Mouse (Mus musculus): ENCODE data around the gene Apbb1. TPM values are rescaled to one million over a fixed set of nuclear protein-coding genes. Genes with fewer than 3 reads are reported as not detected.

The Apbb1 gene
- polyA plus RNA-seq, 1 experiment = 0.80 TPM

DNA sequence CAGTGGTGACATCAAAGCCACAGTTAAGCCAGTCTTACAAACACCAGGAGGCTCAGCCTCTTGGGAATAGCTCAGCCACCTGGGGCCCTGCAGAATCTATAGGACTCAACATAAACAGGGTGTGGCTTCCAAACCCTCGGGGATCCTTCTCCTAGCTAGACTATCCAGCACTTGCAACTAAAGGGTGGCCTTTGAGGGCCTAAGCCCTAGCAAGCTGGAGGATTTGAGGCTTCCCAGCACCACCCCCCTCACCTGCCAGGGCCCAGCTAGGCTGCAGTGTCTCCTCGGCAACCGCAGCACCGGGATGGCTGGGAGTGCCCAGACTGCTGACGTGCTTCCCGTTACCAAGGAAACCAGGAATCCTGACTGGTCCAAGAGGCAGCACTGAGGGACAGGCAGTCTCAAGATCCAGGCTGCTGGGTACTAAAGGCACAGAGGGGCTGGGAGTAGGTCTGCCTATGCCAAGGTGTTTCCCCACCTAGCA lies 12.4 kb downstream of the Apbb1 start:
- no peak for TF ChIP-seq POLR2A (IDR thresholded peaks at IDR 0.05; ENCODE audit: borderline replicate concordance, control insufficient read depth, low read depth, low read length)
- no peak for TF ChIP-seq CTCF (IDR thresholded peaks at IDR 0.05; ENCODE audit: control insufficient read depth, insufficient read depth, low read length)
- H3K4me1 ChIP-seq (ENCODE audit: control insufficient read depth, insufficient read depth, low read length) = no peaks in the 10 kb centered on the region; the same call in 1 of the 2 replicates
- H3K27ac ChIP-seq (ENCODE audit: control insufficient read depth, insufficient read depth, low read depth, low read length, poor library complexity) = no peak overlapping the region
- 79% methylated on average over 6 of the region's 6 CpGs for WGBS
- H3K4me3 ChIP-seq (replicated peaks; ENCODE audit: control insufficient read depth, low read depth, low read length) = no peak overlapping the region

DNA sequence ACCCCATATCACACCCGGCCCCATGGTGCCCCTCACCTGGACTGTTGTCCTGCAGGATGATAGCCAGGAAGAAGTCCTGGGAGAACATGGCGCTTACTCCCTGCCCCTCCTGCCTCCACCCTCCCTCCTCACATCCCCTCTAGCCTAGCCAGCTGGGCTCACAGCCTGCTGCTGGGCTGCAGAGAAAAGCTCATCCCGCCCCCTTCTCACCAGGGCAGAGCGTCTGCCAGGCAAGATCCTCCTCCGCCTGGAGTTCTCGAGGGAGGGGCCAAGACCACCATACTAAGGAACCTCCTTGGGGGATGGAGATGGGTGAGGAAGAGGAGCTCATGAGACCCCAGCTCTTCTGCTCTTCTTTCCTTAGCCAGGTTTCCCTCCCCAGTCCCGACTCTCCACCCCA lies 12.9 kb downstream of the Apbb1 start:
- WGBS = 75% methylated on average over 7 of the region's 7 CpGs
- Histone ChIP-seq H3K27ac (ENCODE audit: control insufficient read depth, insufficient read depth, low read depth, low read length, poor library complexity) (no peak overlapping the region), H3K4me3 (replicated peaks; ENCODE audit: control insufficient read depth, low read depth, low read length) (no peak overlapping the region), H3K4me1 (ENCODE audit: control insufficient read depth, insufficient read depth, low read length) (no peaks in the 10 kb centered on the region; the same call in 1 of the 2 replicates)
- no peak for TF ChIP-seq POLR2A (IDR thresholded peaks at IDR 0.05; ENCODE audit: borderline replicate concordance, control insufficient read depth, low read depth, low read length)
- no peak for TF ChIP-seq CTCF (IDR thresholded peaks at IDR 0.05; ENCODE audit: control insufficient read depth, insufficient read depth, low read length)

DNA sequence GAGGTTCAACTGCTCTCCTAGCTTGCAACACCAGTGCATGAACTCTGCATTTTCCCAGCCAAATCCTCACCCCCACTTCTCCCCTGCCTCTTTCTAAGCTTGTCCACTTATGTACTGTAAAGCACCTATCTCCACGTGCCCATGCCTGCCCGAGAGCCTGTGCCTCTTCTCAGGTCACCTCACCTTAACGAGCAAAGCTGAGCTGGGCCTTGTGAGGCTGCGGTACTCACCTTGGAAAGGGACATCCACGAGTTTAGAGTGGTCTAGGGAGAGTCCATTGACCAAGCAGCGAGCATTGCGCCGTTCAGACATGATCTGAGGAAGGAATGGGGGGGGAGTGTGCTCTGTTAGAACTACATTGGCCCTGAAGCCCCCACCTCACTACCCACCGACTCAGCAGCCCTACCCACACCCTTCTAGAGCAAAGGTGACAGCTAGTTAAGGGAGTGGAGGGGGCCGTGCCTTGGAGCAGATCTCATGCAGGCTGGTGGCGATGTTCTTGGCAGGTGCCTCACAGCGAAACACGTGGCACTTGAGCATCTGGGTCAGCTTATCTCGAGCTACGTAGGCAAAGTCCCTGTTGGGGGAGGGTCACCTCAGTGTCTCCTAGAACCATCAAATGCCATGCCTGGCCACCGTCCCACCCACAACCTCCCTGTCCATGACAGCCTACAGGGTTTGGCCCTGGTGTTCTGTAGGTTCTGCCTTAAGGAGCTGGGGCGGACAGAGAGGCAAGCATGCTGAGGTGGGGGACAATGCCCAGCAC lies 16.2 kb downstream of the Apbb1 start:
- TF ChIP-seq CTCF (IDR thresholded peaks at IDR 0.05; ENCODE audit: control insufficient read depth, insufficient read depth, low read length) = no peak
- TF ChIP-seq POLR2A (IDR thresholded peaks at IDR 0.05; ENCODE audit: borderline replicate concordance, control insufficient read depth, low read depth, low read length) = no peak
- H3K4me1 ChIP-seq (ENCODE audit: control insufficient read depth, insufficient read depth, low read length) = peaks cover 2% of the 10 kb centered on the region; the same call in 1 of the 2 replicates
- 83% methylated on average over 17 of the region's 17 CpGs for WGBS
- H3K4me3 ChIP-seq (replicated peaks; ENCODE audit: control insufficient read depth, low read depth, low read length) = no peak overlapping the region
- H3K27ac ChIP-seq (ENCODE audit: control insufficient read depth, insufficient read depth, low read depth, low read length, poor library complexity) = no peak overlapping the region

DNA sequence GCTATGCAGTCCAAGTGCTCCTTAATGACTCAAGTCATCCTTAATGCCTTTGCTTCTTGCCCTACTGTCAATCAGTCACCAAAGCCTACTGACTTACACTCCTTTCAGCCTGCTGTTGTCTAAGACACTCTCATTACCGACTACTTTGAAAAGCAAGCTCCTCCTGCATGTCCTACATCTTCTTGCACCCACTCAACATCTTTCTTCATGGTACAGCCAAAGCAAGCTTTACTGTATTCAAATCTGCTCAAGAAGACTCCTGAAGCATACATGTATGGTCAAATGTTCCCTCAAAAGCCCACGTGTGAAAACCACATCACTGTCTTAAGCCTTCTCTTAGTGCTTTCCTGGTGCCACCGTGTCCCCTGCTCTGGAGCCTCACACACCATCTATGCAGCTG lies 18.1 kb downstream of the Apbb1 start:
- H3K4me3 ChIP-seq (replicated peaks; ENCODE audit: control insufficient read depth, low read depth, low read length) = no peak overlapping the region
- H3K27ac ChIP-seq (ENCODE audit: control insufficient read depth, insufficient read depth, low read depth, low read length, poor library complexity) = no peak overlapping the region
- TF ChIP-seq POLR2A (IDR thresholded peaks at IDR 0.05; ENCODE audit: borderline replicate concordance, control insufficient read depth, low read depth, low read length) = no peak
- TF ChIP-seq CTCF (IDR thresholded peaks at IDR 0.05; ENCODE audit: control insufficient read depth, insufficient read depth, low read length) = no peak
- H3K4me1 ChIP-seq (ENCODE audit: control insufficient read depth, insufficient read depth, low read length) = peaks cover 2% of the 10 kb centered on the region; the same call in 1 of the 2 replicates
- WGBS = 42% methylated on average over 3 of the region's 3 CpGs

DNA sequence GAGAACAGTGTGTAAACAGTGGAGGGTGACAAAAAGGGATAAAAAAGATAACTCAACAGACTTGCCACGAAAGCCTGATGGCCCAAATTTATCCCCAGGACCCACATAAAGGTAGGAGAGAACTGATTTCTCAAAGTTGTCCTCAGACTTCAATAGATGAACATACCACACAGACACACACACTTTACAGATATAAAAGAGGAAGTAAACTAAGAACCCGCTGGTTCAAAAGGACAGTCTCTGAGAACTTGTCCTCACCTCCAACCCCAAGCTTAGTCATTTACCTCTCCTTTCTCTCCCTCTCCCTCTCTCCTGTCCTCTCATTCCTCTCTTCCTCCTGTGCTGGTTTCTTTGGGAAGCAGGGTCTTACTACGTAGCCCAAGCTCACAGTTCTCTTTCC lies 19.1 kb downstream of the Apbb1 start:
- TF ChIP-seq CTCF (IDR thresholded peaks at IDR 0.05; ENCODE audit: control insufficient read depth, insufficient read depth, low read length) (no peak), POLR2A (IDR thresholded peaks at IDR 0.05; ENCODE audit: borderline replicate concordance, control insufficient read depth, low read depth, low read length) (no peak)
- Histone ChIP-seq H3K4me1 (ENCODE audit: control insufficient read depth, insufficient read depth, low read length) (peaks cover 2% of the 10 kb centered on the region; the same call in 1 of the 2 replicates), H3K4me3 (replicated peaks; ENCODE audit: control insufficient read depth, low read depth, low read length) (no peak overlapping the region), H3K27ac (ENCODE audit: control insufficient read depth, insufficient read depth, low read depth, low read length, poor library complexity) (no peak overlapping the region)
- WGBS = 43% methylated on average over 3 of the region's 3 CpGs

DNA sequence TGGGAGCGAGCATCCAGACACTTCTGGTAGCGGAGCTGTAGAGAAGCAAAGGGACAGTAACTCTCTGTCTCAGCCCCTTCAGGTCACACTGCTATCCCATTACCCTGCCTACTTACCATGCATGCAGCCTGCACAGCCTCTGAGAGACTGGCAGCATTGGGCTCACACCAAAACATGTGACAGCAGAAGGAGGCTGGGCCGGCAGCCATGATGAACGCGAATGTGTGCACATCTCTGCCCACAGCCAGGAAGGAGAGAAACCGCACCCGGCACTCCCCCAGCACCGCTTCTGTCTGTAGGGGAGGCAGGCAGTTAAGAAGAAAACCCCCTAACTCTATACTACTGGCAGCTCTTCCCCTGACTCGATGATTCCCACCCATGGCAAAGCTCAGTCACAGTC lies 22.4 kb downstream of the Apbb1 start:
- TF ChIP-seq POLR2A (IDR thresholded peaks at IDR 0.05; ENCODE audit: borderline replicate concordance, control insufficient read depth, low read depth, low read length) = no peak
- no peak for TF ChIP-seq CTCF (IDR thresholded peaks at IDR 0.05; ENCODE audit: control insufficient read depth, insufficient read depth, low read length)
- 87% methylated on average over 9 of the region's 9 CpGs for WGBS

DNA sequence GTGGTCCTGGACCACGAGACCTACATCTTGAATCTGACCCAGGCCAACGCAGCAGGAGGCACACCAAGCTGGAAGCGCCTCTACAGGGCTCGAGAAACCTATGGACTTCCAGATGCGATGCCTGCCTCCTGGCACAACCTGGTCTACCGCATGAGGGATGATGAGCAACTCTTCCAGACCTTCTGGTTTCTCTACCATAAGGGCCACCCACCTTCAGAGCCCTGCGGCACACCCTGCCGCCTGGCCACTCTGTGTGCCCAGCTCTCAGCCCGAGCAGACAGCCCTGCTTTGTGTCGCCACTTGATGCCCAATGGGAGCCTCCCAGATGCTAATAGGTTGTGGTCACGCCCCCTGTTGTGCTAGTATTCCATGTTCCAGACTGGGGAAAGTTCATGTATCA lies 23.8 kb downstream of the Apbb1 start:
- H3K4me3 ChIP-seq (replicated peaks; ENCODE audit: control insufficient read depth, low read depth, low read length) = no peak overlapping the region

More for the DNA sequence above, 22.4 kb downstream of the Apbb1 start:
- Histone ChIP-seq H3K4me1 (ENCODE audit: control insufficient read depth, insufficient read depth, low read length) (peaks cover 6% of the 10 kb centered on the region; the same call in 1 of the 2 replicates), H3K27ac (ENCODE audit: control insufficient read depth, insufficient read depth, low read depth, low read length, poor library complexity) (no peak overlapping the region), H3K4me3 (replicated peaks; ENCODE audit: control insufficient read depth, low read depth, low read length) (no peak overlapping the region)

DNA sequence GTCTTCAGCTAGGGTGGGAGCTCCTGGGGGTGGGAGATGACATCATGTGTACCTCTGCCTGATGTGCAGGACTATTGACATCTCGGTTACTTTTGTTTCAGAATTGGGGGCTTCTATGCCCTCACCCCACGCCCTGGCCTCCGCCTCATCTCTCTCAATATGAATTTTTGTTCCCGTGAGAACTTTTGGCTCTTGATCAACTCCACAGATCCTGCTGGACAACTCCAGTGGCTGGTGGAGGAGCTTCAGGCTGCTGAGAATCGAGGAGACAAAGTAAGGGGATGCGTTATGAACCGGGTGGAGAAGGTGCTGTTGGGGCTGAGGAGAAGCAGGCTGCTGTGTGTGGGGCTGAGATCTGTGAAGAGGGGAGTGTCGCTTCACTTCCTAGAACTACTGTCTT lies 25.0 kb downstream of the Apbb1 start:
- H3K4me1 ChIP-seq (ENCODE audit: control insufficient read depth, insufficient read depth, low read length) = peaks cover 4% of the 10 kb centered on the region; the same call in 1 of the 2 replicates
- WGBS = 88% methylated on average over 8 of the region's 8 CpGs

More for the DNA sequence above, 23.8 kb downstream of the Apbb1 start:
- Histone ChIP-seq H3K27ac (ENCODE audit: control insufficient read depth, insufficient read depth, low read depth, low read length, poor library complexity) (no peak overlapping the region), H3K4me1 (ENCODE audit: control insufficient read depth, insufficient read depth, low read length) (peaks cover 6% of the 10 kb centered on the region; the same call in 1 of the 2 replicates)
- WGBS = 90% methylated on average over 11 of the region's 11 CpGs
- no peak for TF ChIP-seq POLR2A (IDR thresholded peaks at IDR 0.05; ENCODE audit: borderline replicate concordance, control insufficient read depth, low read depth, low read length)
- no peak for TF ChIP-seq CTCF (IDR thresholded peaks at IDR 0.05; ENCODE audit: control insufficient read depth, insufficient read depth, low read length)

More for the DNA sequence above, 25.0 kb downstream of the Apbb1 start:
- no peak for TF ChIP-seq POLR2A (IDR thresholded peaks at IDR 0.05; ENCODE audit: borderline replicate concordance, control insufficient read depth, low read depth, low read length)
- no peak for TF ChIP-seq CTCF (IDR thresholded peaks at IDR 0.05; ENCODE audit: control insufficient read depth, insufficient read depth, low read length)
- no peak overlapping the region for H3K27ac ChIP-seq (ENCODE audit: control insufficient read depth, insufficient read depth, low read depth, low read length, poor library complexity)
- no peak overlapping the region for H3K4me3 ChIP-seq (replicated peaks; ENCODE audit: control insufficient read depth, low read depth, low read length)

Data from bone marrow, adult 2 months (tissue).